Mouse (Mus musculus) CD4-positive, CD25-positive, alpha-beta regulatory T cell, adult 4 months (primary cell): ENCODE data around the gene Med8. TPM values are rescaled to one million over a fixed set of nuclear protein-coding genes. Genes with fewer than 3 reads are reported as not detected.

ENCODE experiments used
- polyA plus RNA-seq, 2 experiments: library from polyadenylated mRNA; unstranded; fragments of 100-300 nt; shearing (Covaris generic); gene quantifications; one replicate each; pipeline ENCODE4 v1.2.1; 2017

Med8 gene
- polyA plus RNA-seq, 2 experiments from 2014 or later: 110 to 111 TPM

Other genes with a start within 250 kb of the Med8 start
- gene Kdm4a, start 229.3 kb upstream of the Med8 start, polyA plus RNA-seq: 10 to 100 TPM in 1 of 2 experiments, 1 to 10 TPM in 1; 4.3 to 14.3 TPM
- gene Ptprf, start 117.9 kb upstream of the Med8 start, polyA plus RNA-seq: under 1 TPM; 0.39 to 0.65 TPM
- gene Szt2, start 64 bp upstream of the Med8 start, polyA plus RNA-seq: 10 to 100 TPM in 1 of 2 experiments, 1 to 10 TPM in 1; 9.7 to 13.5 TPM
- 100 to 1,000 TPM; 115 to 129 TPM for gene Elovl1, start 18.8 kb downstream of the Med8 start, polyA plus RNA-seq
- gene Cdc20, start 28.0 kb downstream of the Med8 start, polyA plus RNA-seq: 1 to 10 TPM; 4.6 to 7.1 TPM
- not detected for gene Mpl, start 48.2 kb downstream of the Med8 start, polyA plus RNA-seq
- gene Tie1, start 80.7 kb downstream of the Med8 start, polyA plus RNA-seq: under 1 TPM in 1 of 2 experiments, not detected in 1; 0.16 TPM
- not detected for gene 2610528J11Rik, start 117.7 kb downstream of the Med8 start, polyA plus RNA-seq
- gene Tmem125, start 134.7 kb downstream of the Med8 start, polyA plus RNA-seq: not detected
- not detected for gene Cfap57, start 211.4 kb downstream of the Med8 start, polyA plus RNA-seq
- gene Ebna1bp2, start 211.5 kb downstream of the Med8 start, polyA plus RNA-seq: 100 to 1,000 TPM; 167 to 193 TPM
- gene Olfr62, start 249.6 kb downstream of the Med8 start, polyA plus RNA-seq: not detected